Mouse (Mus musculus): ENCODE measurements around the gene B3gnt5. TPM values are rescaled to one million over a fixed set of nuclear protein-coding genes. Genes with fewer than 3 reads are reported as not detected.

Gene B3gnt5
- polyA plus RNA-seq, 1 experiment from 2014 or later, result 12.2 TPM

Other genes starting within 250 kb of the B3gnt5 start
- gene Olfr167, start 237.9 kb upstream of the B3gnt5 start, polyA plus RNA-seq (2015; fragmentation: Nextera tagmentation; extraction: Ambion mirVana), result not detected in 2 replicates
- gene Olfr168, start 224.7 kb upstream of the B3gnt5 start, polyA plus RNA-seq (2015; fragmentation: Nextera tagmentation; extraction: Ambion mirVana), result not detected in 2 replicates
- gene Olfr169, start 188.4 kb upstream of the B3gnt5 start, polyA plus RNA-seq (2015; fragmentation: Nextera tagmentation; extraction: Ambion mirVana), result not detected in 2 replicates
- not detected in 2 replicates for gene Olfr170, start 148.3 kb upstream of the B3gnt5 start, polyA plus RNA-seq (2015; fragmentation: Nextera tagmentation; extraction: Ambion mirVana)
- gene Olfr171, start 130.3 kb upstream of the B3gnt5 start, polyA plus RNA-seq (2015; fragmentation: Nextera tagmentation; extraction: Ambion mirVana), result not detected in 2 replicates
- not detected in 2 replicates for gene Lamp3, start 53.8 kb upstream of the B3gnt5 start, polyA plus RNA-seq (2015; fragmentation: Nextera tagmentation; extraction: Ambion mirVana)
- 7.9 and 8.1 TPM in 2 replicates for gene Klhl6, start 222.8 kb downstream of the B3gnt5 start, polyA plus RNA-seq (2015; fragmentation: Nextera tagmentation; extraction: Ambion mirVana)